Mouse (Mus musculus): ENCODE measurements around the gene Nrd1. TPM values are rescaled to one million over a fixed set of nuclear protein-coding genes. Genes with fewer than 3 reads are reported as not detected.

Nrd1 gene
- polyA plus RNA-seq, 2 experiments = 50.1 to 133 TPM

GRCm38 (mm10) chr4:109026543-109026942 lies 26.1 kb downstream of the Nrd1 start:
- Histone ChIP-seq H3K4me3 (replicated peaks; ENCODE audit: low read length) (no peak overlapping the region), H3K27ac (replicated peaks; ENCODE audit: low read depth, low read length) (no peak overlapping the region), H3K9ac (ENCODE audit: low read depth, low read length, severe bottlenecking) (no peak overlapping the region), H3K27me3 (ENCODE audit: control insufficient read depth, insufficient read depth, low read length) (no peaks in the 10 kb centered on the region), H3K4me2 (replicated peaks; ENCODE audit: low read depth, low read length, severe bottlenecking) (no peak overlapping the region), H3K36me3 (ENCODE audit: control insufficient read depth, insufficient read depth, low read length) (peaks cover 63% of the 10 kb centered on the region), H3K4me1 (ENCODE audit: control insufficient read depth, insufficient read depth, low read length) (no peaks in the 10 kb centered on the region), H3K9me3 (ENCODE audit: control insufficient read depth, low read length) (no peaks in the 10 kb centered on the region)
- ATAC-seq (ENCODE audit: low FRiP score, low read depth) (no peak), DNase-seq (ENCODE audit: low spot score) (no peak)
- TF ChIP-seq POLR2A (IDR thresholded peaks at IDR 0.05; ENCODE audit: borderline replicate concordance, extremely low read depth, insufficient read depth, insufficient read length) = no peak
- 91% methylated on average over 3 of the region's 3 CpGs for WGBS

DNA sequence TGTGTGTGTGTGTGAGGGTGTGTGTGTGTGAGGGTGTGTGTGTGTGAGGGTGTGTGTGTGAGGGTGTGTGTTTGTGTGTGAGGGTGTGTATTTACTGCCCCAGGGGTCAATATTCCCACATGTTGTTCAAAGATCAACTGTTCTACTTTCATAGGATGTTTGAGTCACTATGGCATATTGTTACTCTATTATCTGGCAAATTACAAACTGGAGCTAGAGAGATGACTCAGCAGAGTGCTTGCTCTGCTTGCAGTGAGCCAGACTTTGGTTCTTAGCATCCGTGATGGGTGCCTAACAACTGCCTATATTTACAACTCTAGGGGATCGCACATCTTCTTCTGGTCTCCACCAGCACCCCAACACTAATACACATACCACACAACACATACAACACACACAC lies 29.4 kb downstream of the Nrd1 start:
- TF ChIP-seq POLR2A (IDR thresholded peaks at IDR 0.05; ENCODE audit: borderline replicate concordance, extremely low read depth, insufficient read depth, insufficient read length) = no peak

DNA sequence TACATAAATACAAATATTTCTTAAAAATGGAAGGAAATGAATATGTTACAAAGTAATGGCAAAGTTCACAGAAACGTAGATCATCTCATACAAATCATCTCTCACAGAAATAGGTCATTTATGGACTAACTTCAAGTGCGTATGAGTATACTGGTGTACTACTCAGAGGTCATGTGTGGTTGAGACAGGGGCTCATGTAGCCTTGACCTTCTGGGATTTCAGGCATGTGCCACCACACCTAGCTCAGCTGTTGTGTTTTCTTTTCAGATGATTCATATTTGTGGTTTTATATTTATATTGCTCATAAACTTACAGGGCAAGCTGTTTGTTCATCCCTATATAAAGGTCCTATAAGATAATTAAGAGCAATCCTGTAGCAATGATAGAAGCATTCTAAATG lies 29.8 kb downstream of the Nrd1 start:
- 95% methylated on average over 2 of the region's 2 CpGs for WGBS
- TF ChIP-seq POLR2A (IDR thresholded peaks at IDR 0.05; ENCODE audit: borderline replicate concordance, extremely low read depth, insufficient read depth, insufficient read length) = no peak
- peaks cover 73% of the 10 kb centered on the region for H3K36me3 ChIP-seq (ENCODE audit: control insufficient read depth, insufficient read depth, low read length)

More for the DNA sequence above, 29.4 kb downstream of the Nrd1 start:
- DNase-seq (ENCODE audit: low spot score) = no peak
- Histone ChIP-seq H3K4me2 (replicated peaks; ENCODE audit: low read depth, low read length, severe bottlenecking) (no peak overlapping the region), H3K27ac (replicated peaks; ENCODE audit: low read depth, low read length) (no peak overlapping the region), H3K9me3 (ENCODE audit: control insufficient read depth, low read length) (no peaks in the 10 kb centered on the region), H3K9ac (ENCODE audit: low read depth, low read length, severe bottlenecking) (no peak overlapping the region), H3K4me3 (replicated peaks; ENCODE audit: low read length) (no peak overlapping the region), H3K4me1 (ENCODE audit: control insufficient read depth, insufficient read depth, low read length) (no peaks in the 10 kb centered on the region), H3K27me3 (ENCODE audit: control insufficient read depth, insufficient read depth, low read length) (no peaks in the 10 kb centered on the region), H3K36me3 (ENCODE audit: control insufficient read depth, insufficient read depth, low read length) (peaks cover 74% of the 10 kb centered on the region)
- no peak for ATAC-seq (ENCODE audit: low FRiP score, low read depth)
- 92% methylated on average over 2 of the region's 2 CpGs for WGBS

DNA sequence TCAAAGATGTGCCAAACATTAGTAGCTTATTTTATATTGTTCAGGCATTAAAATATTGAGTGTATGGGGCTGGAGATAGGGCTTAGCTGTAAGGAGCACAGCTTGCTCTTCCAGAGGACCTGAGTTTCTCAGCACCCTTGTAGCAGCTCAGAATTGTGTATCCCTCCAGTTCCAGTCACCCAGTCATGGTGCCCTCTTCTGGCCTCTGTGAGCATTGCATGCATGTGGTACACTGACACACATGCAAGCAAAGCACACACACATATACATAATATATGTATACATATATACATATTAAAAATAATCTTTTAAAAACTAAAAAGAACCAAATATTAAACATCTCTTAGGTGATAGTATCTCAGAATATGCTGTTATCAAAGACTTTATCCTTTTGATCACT lies 35.9 kb downstream of the Nrd1 start:
- ATAC-seq (ENCODE audit: low FRiP score, low read depth) (no peak), DNase-seq (ENCODE audit: low spot score) (no peak)
- Histone ChIP-seq H3K9ac (ENCODE audit: low read depth, low read length, severe bottlenecking) (no peak overlapping the region), H3K4me1 (ENCODE audit: control insufficient read depth, insufficient read depth, low read length) (no peaks in the 10 kb centered on the region), H3K4me2 (replicated peaks; ENCODE audit: low read depth, low read length, severe bottlenecking) (no peak overlapping the region), H3K27me3 (ENCODE audit: control insufficient read depth, insufficient read depth, low read length) (no peaks in the 10 kb centered on the region), H3K4me3 (replicated peaks; ENCODE audit: low read length) (no peak overlapping the region), H3K36me3 (ENCODE audit: control insufficient read depth, insufficient read depth, low read length) (peaks cover 74% of the 10 kb centered on the region), H3K27ac (replicated peaks; ENCODE audit: low read depth, low read length) (no peak overlapping the region), H3K9me3 (ENCODE audit: control insufficient read depth, low read length) (no peaks in the 10 kb centered on the region)
- no peak for TF ChIP-seq POLR2A (IDR thresholded peaks at IDR 0.05; ENCODE audit: borderline replicate concordance, extremely low read depth, insufficient read depth, insufficient read length)

More for the DNA sequence above, 29.8 kb downstream of the Nrd1 start:
- no peaks in the 10 kb centered on the region for H3K27me3 ChIP-seq (ENCODE audit: control insufficient read depth, insufficient read depth, low read length)
- H3K4me2 ChIP-seq (replicated peaks; ENCODE audit: low read depth, low read length, severe bottlenecking) = no peak overlapping the region
- no peaks in the 10 kb centered on the region for H3K4me1 ChIP-seq (ENCODE audit: control insufficient read depth, insufficient read depth, low read length)
- DNase-seq (ENCODE audit: low spot score) (no peak), ATAC-seq (ENCODE audit: low FRiP score, low read depth) (no peak)
- no peak overlapping the region for H3K27ac ChIP-seq (replicated peaks; ENCODE audit: low read depth, low read length)
- no peak overlapping the region for H3K9ac ChIP-seq (ENCODE audit: low read depth, low read length, severe bottlenecking)
- H3K4me3 ChIP-seq (replicated peaks; ENCODE audit: low read length) = no peak overlapping the region
- H3K9me3 ChIP-seq (ENCODE audit: control insufficient read depth, low read length) = no peaks in the 10 kb centered on the region

DNA sequence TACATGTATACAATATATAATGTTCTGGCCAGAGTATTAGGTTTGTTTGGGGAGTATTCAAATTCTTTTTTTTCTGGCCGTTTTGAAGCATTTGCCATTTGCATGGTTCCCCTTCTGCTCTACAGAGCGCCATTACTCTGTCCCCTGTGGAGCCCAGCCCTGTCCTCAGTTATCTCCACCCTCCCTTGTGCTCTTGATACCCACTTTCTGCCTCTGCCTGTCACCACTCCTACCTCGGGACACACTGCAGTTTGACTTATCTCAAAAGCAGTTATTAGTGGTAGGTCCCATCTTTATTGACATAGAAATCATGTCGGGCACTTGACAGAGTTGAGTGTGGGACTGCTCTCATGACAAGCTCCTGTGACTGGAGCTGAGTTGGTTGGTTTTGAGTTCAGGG lies 42.3 kb downstream of the Nrd1 start:
- WGBS = 87% methylated on average over 4 of the region's 4 CpGs
- 0 out of 2 replicates have a peak, but pooled peaks cover 3% of the 10 kb centered on the region for H3K9me3 ChIP-seq (ENCODE audit: control insufficient read depth, low read length)
- H3K36me3 ChIP-seq (ENCODE audit: control insufficient read depth, insufficient read depth, low read length) = peaks cover 89% of the 10 kb centered on the region
- H3K4me2 ChIP-seq (replicated peaks; ENCODE audit: low read depth, low read length, severe bottlenecking) = no peak overlapping the region
- H3K27me3 ChIP-seq (ENCODE audit: control insufficient read depth, insufficient read depth, low read length) = no peaks in the 10 kb centered on the region
- H3K4me3 ChIP-seq (replicated peaks; ENCODE audit: low read length) = no peak overlapping the region
- no peaks in the 10 kb centered on the region for H3K4me1 ChIP-seq (ENCODE audit: control insufficient read depth, insufficient read depth, low read length)
- H3K27ac ChIP-seq (replicated peaks; ENCODE audit: low read depth, low read length) = no peak overlapping the region
- DNase-seq (ENCODE audit: low spot score) = no peak
- no peak overlapping the region for H3K9ac ChIP-seq (ENCODE audit: low read depth, low read length, severe bottlenecking)
- no peak for ATAC-seq (ENCODE audit: low FRiP score, low read depth)
- no peak for TF ChIP-seq POLR2A (IDR thresholded peaks at IDR 0.05; ENCODE audit: borderline replicate concordance, extremely low read depth, insufficient read depth, insufficient read length)

DNA sequence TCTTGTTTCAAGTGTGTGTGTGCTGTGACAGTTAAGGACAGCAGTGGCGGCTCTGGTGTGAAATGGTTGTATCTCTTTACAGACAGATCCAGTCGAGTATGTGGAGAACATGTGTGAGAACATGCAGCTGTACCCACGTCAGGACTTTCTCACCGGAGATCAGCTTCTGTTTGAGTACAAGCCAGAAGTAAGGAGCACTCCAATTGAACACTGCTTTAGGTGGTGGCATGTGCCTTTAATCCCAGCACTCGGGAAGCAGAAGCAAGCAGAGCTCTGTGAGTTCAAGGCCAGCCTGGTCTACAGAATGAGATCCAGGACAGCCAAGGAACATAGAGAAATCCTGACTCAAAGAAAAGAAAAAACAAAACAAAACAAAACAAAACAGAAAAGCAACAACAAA lies 42.8 kb downstream of the Nrd1 start:
- no peak for TF ChIP-seq POLR2A (IDR thresholded peaks at IDR 0.05; ENCODE audit: borderline replicate concordance, extremely low read depth, insufficient read depth, insufficient read length)
- 84% methylated on average over 5 of the region's 5 CpGs for WGBS
- Histone ChIP-seq H3K4me1 (ENCODE audit: control insufficient read depth, insufficient read depth, low read length) (no peaks in the 10 kb centered on the region), H3K9me3 (ENCODE audit: control insufficient read depth, low read length) (0 out of 2 replicates have a peak, but pooled peaks cover 3% of the 10 kb centered on the region), H3K4me3 (replicated peaks; ENCODE audit: low read length) (no peak overlapping the region), H3K27me3 (ENCODE audit: control insufficient read depth, insufficient read depth, low read length) (no peaks in the 10 kb centered on the region), H3K36me3 (ENCODE audit: control insufficient read depth, insufficient read depth, low read length) (peaks cover 91% of the 10 kb centered on the region), H3K9ac (ENCODE audit: low read depth, low read length, severe bottlenecking) (no peak overlapping the region), H3K4me2 (replicated peaks; ENCODE audit: low read depth, low read length, severe bottlenecking) (no peak overlapping the region), H3K27ac (replicated peaks; ENCODE audit: low read depth, low read length) (no peak overlapping the region)
- DNase-seq (ENCODE audit: low spot score) = no peak
- ATAC-seq (ENCODE audit: low FRiP score, low read depth) = no peak

Measured in limb, embryonic 14.5 days (tissue).